Mouse (Mus musculus): ENCODE results near the gene Gm10406.
"Not testable (repeated sequence)": the region's sequence is repeated elsewhere in the genome, so short reads cannot be mapped to it uniquely, and the experiment has no call there.

DNA sequence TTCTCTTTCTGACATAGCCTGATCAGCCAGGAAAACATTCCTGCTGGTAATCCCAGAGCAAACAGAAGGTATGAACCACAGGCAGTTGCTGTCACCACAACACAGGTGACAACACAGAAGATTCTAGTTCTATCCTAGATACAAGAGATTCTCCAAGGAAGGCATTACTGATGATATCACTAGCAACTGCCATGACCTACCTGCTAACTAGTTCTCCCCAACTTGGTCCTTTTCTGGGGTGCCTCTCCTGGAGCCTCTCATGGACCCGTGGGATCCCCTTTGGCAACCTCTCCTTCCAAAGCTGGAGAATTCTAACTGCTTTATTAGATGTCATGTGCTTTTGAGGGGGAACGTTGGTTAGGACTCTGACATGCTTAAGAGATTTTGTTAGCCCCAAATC lies 17.6 kb upstream of the Gm10406 start, which contains the start of gene Gm3685:
- TF ChIP-seq CTCF (IDR thresholded peaks at IDR 0.05 in 2 of 3, conservative IDR thresholded peaks at IDR 0.05 in 1 of 3; ENCODE audit: control insufficient read depth in 1 of 3, insufficient read depth in 1 of 3, low read depth in 2 of 3, low read length in 3 of 3, poor library complexity in 1 of 3, severe bottlenecking in 1 of 3); USF1 (IDR thresholded peaks at IDR 0.05; ENCODE audit: low read depth, low read length); TCF12 (IDR thresholded peaks at IDR 0.05; ENCODE audit: low read depth, low read length); USF2 (IDR thresholded peaks at IDR 0.05; ENCODE audit: borderline replicate concordance in 1 of 2, insufficient read depth in 1 of 2, low read depth in 1 of 2, low read length in 2 of 2); MAFK (IDR thresholded peaks at IDR 0.05; ENCODE audit: borderline replicate concordance, low read depth, low read length); CHD2 (IDR thresholded peaks at IDR 0.05; ENCODE audit: low read length); RAD21 (IDR thresholded peaks at IDR 0.05; ENCODE audit: low read depth, low read length); UBTF (IDR thresholded peaks at IDR 0.05; ENCODE audit: borderline replicate concordance, insufficient read depth, low read depth, low read length): not testable (repeated sequence)
